Mouse (Mus musculus) bone marrow macrophage, adult 2 months (primary cell): ENCODE results near the gene Atp6v1d. TPM values are rescaled to one million over a fixed set of nuclear protein-coding genes. Genes with fewer than 3 reads are reported as not detected.

Experiments
- H3K27ac ChIP-seq: 2 replicates; pipeline ENCODE4 v1.5.1; 2012; ENCODE audit warnings: low read depth, low read length; ENCODE audit not compliant: insufficient read depth
- H3K4me1 ChIP-seq: 2 replicates; pipeline ENCODE4 v1.6.1; 2012; ENCODE audit warnings: low read length; ENCODE audit not compliant: control insufficient read depth, insufficient read depth
- H3K4me3 ChIP-seq: 2 replicates; pipeline ENCODE4 v1.5.1; 2012; ENCODE audit warnings: mild to moderate bottlenecking, low read length, moderate library complexity; ENCODE audit not compliant: insufficient read depth
- CTCF ChIP-seq: IDR thresholded peaks from 2 replicates; pipeline ENCODE4 v1.5.1; 2012; ENCODE audit warnings: low read depth, mild to moderate bottlenecking, low read length, moderate library complexity
- POLR2A ChIP-seq: IDR thresholded peaks from 2 replicates; pipeline ENCODE4 v1.6.1; 2012; ENCODE audit warnings: mild to moderate bottlenecking, low read depth, low read length, borderline replicate concordance
- polyA plus RNA-seq: library from polyadenylated mRNA; stranded (reverse); fragments of >200 nt; gene quantifications from 2 replicates; pipeline ENCODE4 v1.2.4, GENCODE M21; 2012; ENCODE audit not compliant: missing spikeins, insufficient read depth, insufficient read length

Atp6v1d gene
- polyA plus RNA-seq, 1 experiment: 138 TPM

DNA sequence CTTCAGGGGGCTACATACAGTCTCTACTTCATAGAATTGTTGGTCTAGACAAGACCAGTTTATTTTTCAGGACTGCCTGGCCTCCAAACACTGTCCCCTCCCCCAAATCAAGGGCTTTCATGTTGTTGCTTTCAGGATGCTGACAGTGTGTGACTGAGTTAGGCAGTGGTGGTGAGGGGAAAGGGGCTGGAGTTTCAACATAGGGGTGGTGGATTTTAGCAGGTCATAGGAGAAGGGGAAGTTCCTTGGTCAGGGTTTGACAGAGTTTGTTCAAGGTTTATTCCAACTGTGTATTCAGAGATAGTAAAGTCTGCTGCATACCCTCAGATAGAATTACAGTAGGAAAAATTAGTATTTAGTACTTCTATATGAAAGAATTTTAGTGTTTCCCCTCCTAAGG is 59.6 kb downstream of the Atp6v1d start:
- Histone ChIP-seq H3K4me1 (peaks cover 7% of the 10 kb centered on the region), H3K4me3 (no peak overlapping the region), H3K27ac (no peak overlapping the region)
- no peak for TF ChIP-seq POLR2A
- no peak for TF ChIP-seq CTCF

DNA sequence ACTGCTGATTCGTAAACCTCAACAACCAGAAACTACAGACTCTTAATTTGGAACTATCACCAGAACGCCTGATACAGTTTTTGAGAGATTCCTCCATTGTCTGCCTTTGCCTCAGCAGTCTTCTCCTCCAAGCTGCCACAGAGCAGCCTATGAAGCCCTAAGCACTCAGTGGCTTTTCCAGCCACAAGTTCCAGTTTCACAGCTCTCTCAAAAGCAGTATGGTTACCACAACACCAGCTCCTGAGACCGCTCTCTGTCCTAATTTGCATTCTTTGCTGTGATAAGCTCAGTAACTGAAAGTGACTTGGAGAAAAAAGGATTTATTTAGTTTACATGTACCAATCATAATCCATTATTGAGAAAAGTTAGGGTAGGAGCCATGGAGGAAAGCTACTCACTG is 61.4 kb downstream of the Atp6v1d start:
- H3K27ac ChIP-seq: no peak overlapping the region
- TF ChIP-seq CTCF (no peak), POLR2A (no peak)
- no peak overlapping the region for H3K4me3 ChIP-seq

DNA sequence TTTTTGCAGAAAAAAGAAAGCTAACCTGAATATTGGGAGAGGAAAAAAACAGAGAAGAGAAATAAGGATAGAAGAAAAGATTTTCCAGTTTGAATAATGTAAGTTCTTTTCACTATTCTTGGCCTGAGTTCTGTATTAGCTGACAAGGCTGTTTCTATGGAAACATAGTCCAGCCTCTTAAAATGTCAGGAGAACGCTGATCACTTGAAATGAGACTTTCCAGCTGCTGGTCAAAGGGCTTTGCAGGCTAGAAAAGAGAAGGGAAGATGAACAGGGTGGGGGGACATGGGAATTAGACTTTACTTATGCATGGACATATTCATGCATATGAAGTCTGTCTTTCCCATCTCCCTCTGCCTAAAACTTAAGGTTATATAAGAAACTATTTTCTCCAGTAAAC is 67.2 kb downstream of the Atp6v1d start:
- H3K4me1 ChIP-seq: peaks cover 14% of the 10 kb centered on the region
- no peak overlapping the region for H3K4me3 ChIP-seq
- H3K27ac ChIP-seq: no peak overlapping the region
- TF ChIP-seq POLR2A (no peak), CTCF (no peak)

More for the DNA sequence above, 61.4 kb downstream of the Atp6v1d start:
- H3K4me1 ChIP-seq: peaks cover 7% of the 10 kb centered on the region

DNA sequence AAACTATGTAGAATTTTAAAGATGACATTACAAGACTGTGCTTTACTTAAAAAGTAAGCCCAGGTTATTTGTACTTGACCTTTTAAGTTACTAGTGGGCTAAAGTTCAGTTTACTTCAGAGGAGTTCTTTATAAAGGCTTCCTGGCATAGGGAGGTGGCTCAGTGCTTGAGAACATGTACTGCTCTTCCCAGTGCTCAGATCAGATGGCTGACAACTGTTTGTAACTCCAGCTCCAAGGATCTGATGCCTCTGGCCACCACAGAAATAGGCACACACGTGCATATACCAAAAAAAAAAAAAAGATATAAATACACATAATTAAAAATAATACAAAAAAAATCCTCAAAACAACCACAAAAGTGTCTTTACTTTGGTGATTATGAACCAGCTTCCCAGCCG is 70.6 kb downstream of the Atp6v1d start:
- peaks cover 16% of the 10 kb centered on the region for H3K4me1 ChIP-seq
- no peak overlapping the region for H3K27ac ChIP-seq
- TF ChIP-seq CTCF: no peak
- TF ChIP-seq POLR2A: no peak
- no peak overlapping the region for H3K4me3 ChIP-seq

Other genes starting within 250 kb of the Atp6v1d start
- not detected in 2 replicates for gene Fam71d, start 170.1 kb downstream of the Atp6v1d start, polyA plus RNA-seq
- 15.5 and 18.2 TPM in 2 replicates for gene Mpp5, start 112.7 kb downstream of the Atp6v1d start, polyA plus RNA-seq
- 40.7 and 44.0 TPM in 2 replicates for gene Eif2s1, start 181 bp upstream of the Atp6v1d start, polyA plus RNA-seq
- gene Plek2, start 45.3 kb upstream of the Atp6v1d start, polyA plus RNA-seq: not detected in 2 replicates
- gene Tmem229b, start 146.0 kb upstream of the Atp6v1d start, polyA plus RNA-seq: 47.9 and 60.9 TPM in 2 replicates
- gene Plekhh1, start 167.5 kb upstream of the Atp6v1d start, polyA plus RNA-seq: 0.17 and 0.25 TPM in 2 replicates
- gene Pigh, start 228.0 kb upstream of the Atp6v1d start, polyA plus RNA-seq: 13.3 and 15.9 TPM in 2 replicates